Mouse (Mus musculus) hindbrain, embryonic 12.5 days (tissue): ENCODE measurements at regions not wholly inside any gene's neighbourhood (a gene's known extent, or its start where the extent isn't known, plus 50 kb on each side); places are given as distances from the start of the nearest gene placed in this dataset.

ENCODE experiments used
- ATAC-seq: fragments of 200-750 bp; cut with Nextera tagmentation; 2 replicates; pipeline ENCODE4 v1.8.0; 2017; ENCODE audit warnings: moderate TSS enrichment; ENCODE audit not compliant: low FRiP score
- H3K27ac ChIP-seq: fragments of 300-500 bp; sonication (generic); 2 replicates; pipeline ENCODE4 v1.5.1; 2016; ENCODE audit warnings: mild to moderate bottlenecking
- H3K27me3 ChIP-seq: fragments of 300-500 bp; sonication (generic); 2 replicates; pipeline ENCODE4 v1.6.1; 2016; ENCODE audit warnings: mild to moderate bottlenecking
- H3K36me3 ChIP-seq: fragments of 300-500 bp; sonication (generic); 2 replicates; pipeline ENCODE4 v1.6.1; 2016; ENCODE audit warnings: mild to moderate bottlenecking
- H3K4me1 ChIP-seq: fragments of 300-500 bp; sonication (generic); 2 replicates; pipeline ENCODE4 v1.6.1; 2016
- H3K4me2 ChIP-seq: fragments of 300-500 bp; sonication (generic); replicated peaks from 2 replicates; pipeline ENCODE4 v1.6.1; 2016; ENCODE audit warnings: mild to moderate bottlenecking
- H3K4me3 ChIP-seq: fragments of 300-500 bp; sonication (generic); 2 replicates; pipeline ENCODE4 v1.5.1; 2016; ENCODE audit warnings: mild to moderate bottlenecking
- H3K9ac ChIP-seq: fragments of 300-500 bp; sonication (generic); 2 replicates; pipeline ENCODE4 v1.6.1; 2016; ENCODE audit warnings: mild to moderate bottlenecking, moderate library complexity
- H3K9me3 ChIP-seq: fragments of 300-500 bp; sonication (generic); replicated peaks from 2 replicates; pipeline ENCODE4 v1.6.1; 2016; ENCODE audit warnings: mild to moderate bottlenecking
- WGBS: fragments of 180-500 bp; shearing (Covaris S2); methylation state at CpG from one replicate; pipeline ENCODE4 v1.1.7; 2016; 5-methylcytosine and 5-hydroxymethylcytosine counted together

- no peak overlapping the region for H3K4me3 ChIP-seq
- H3K27me3 ChIP-seq, result peaks cover 91% of the 10 kb centered on the region
- H3K4me1 ChIP-seq, result peaks cover 13% of the 10 kb centered on the region
- 2% methylated on average over 23 of the region's 23 CpGs for WGBS
- no peaks in the 10 kb centered on the region for H3K36me3 ChIP-seq
- peak overlapping the region; percentile 36 for H3K4me2 ChIP-seq
- no peak overlapping the region for H3K27ac ChIP-seq
- H3K9me3 ChIP-seq, result no peaks in the 10 kb centered on the region
- ATAC-seq, result peak; percentile 77
- H3K9ac ChIP-seq, result no peak overlapping the region
Measured at GRCm38 (mm10) chr5:101537518-101538380, 127.0 kb downstream of the Nkx6-1 start.

- Histone ChIP-seq H3K4me2 (no peak overlapping the region), H3K9ac (no peak overlapping the region), H3K27me3 (peaks cover 91% of the 10 kb centered on the region), H3K4me3 (no peak overlapping the region), H3K27ac (no peak overlapping the region), H3K36me3 (no peaks in the 10 kb centered on the region), H3K4me1 (peaks cover 13% of the 10 kb centered on the region), H3K9me3 (no peaks in the 10 kb centered on the region)
- WGBS, result 62% methylated on average over 5 of the region's 5 CpGs
- ATAC-seq, result no peak
Measured at GRCm38 (mm10) chr5:101535451-101535850, 129.3 kb downstream of the Nkx6-1 start.

GRCm38 (mm10) chr5:101525346-101525745 is 139.4 kb downstream of the Nkx6-1 start:
- H3K9me3 ChIP-seq, result no peaks in the 10 kb centered on the region
- no peak overlapping the region for H3K4me3 ChIP-seq
- H3K36me3 ChIP-seq, result no peaks in the 10 kb centered on the region
- peaks cover 98% of the 10 kb centered on the region for H3K27me3 ChIP-seq
- no peak overlapping the region for H3K9ac ChIP-seq
- H3K4me1 ChIP-seq, result peaks cover 15% of the 10 kb centered on the region
- WGBS, result 55% methylated on average over 5 of the region's 5 CpGs
- no peak overlapping the region for H3K4me2 ChIP-seq
- H3K27ac ChIP-seq, result no peak overlapping the region
- no peak for ATAC-seq

- no peak overlapping the region for H3K4me3 ChIP-seq
- H3K9ac ChIP-seq, result no peak overlapping the region
- ATAC-seq, result no peak
- no peak overlapping the region for H3K4me2 ChIP-seq
- H3K36me3 ChIP-seq, result no peaks in the 10 kb centered on the region
- H3K27ac ChIP-seq, result no peak overlapping the region
- H3K9me3 ChIP-seq, result no peaks in the 10 kb centered on the region
- H3K4me1 ChIP-seq, result peaks cover 15% of the 10 kb centered on the region
- 5% methylated on average over 4 of the region's 4 CpGs for WGBS
- peaks cover 95% of the 10 kb centered on the region for H3K27me3 ChIP-seq
Measured at GRCm38 (mm10) chr5:101524670-101525069, 140.1 kb downstream of the Nkx6-1 start.

- H3K27ac ChIP-seq, result no peak overlapping the region
- H3K4me1 ChIP-seq, result peaks cover 20% of the 10 kb centered on the region
- no peaks in the 10 kb centered on the region for H3K36me3 ChIP-seq
- H3K9me3 ChIP-seq, result no peaks in the 10 kb centered on the region
- WGBS, result 15% methylated on average over 7 of the region's 7 CpGs
- peak; percentile 83 for ATAC-seq
- H3K4me2 ChIP-seq, result peak overlapping the region; percentile 6; the same call in 1 of the 2 replicates
- peaks cover 95% of the 10 kb centered on the region for H3K27me3 ChIP-seq
- H3K9ac ChIP-seq, result no peak overlapping the region
- H3K4me3 ChIP-seq, result no peak overlapping the region
Measured at GRCm38 (mm10) chr5:101523902-101524301, 140.9 kb downstream of the Nkx6-1 start.

- Histone ChIP-seq H3K27ac (no peak overlapping the region), H3K36me3 (no peaks in the 10 kb centered on the region), H3K9ac (no peak overlapping the region), H3K27me3 (peaks cover 95% of the 10 kb centered on the region), H3K4me2 (peak overlapping the region; percentile 6; the same call in 1 of the 2 replicates), H3K4me1 (peaks cover 20% of the 10 kb centered on the region), H3K4me3 (no peak overlapping the region), H3K9me3 (no peaks in the 10 kb centered on the region)
- WGBS, result 12% methylated on average over 7 of the region's 7 CpGs
- ATAC-seq, result no peak
Measured at GRCm38 (mm10) chr5:101523490-101523889, 141.3 kb downstream of the Nkx6-1 start.

- Histone ChIP-seq H3K36me3 (no peaks in the 10 kb centered on the region), H3K27me3 (peaks cover 91% of the 10 kb centered on the region), H3K4me1 (peaks cover 20% of the 10 kb centered on the region), H3K9me3 (no peaks in the 10 kb centered on the region), H3K4me3 (no peak overlapping the region), H3K4me2 (no peak overlapping the region), H3K9ac (no peak overlapping the region), H3K27ac (no peak overlapping the region)
- peak; percentile 81 for ATAC-seq
- 19% methylated on average over 9 of the region's 9 CpGs for WGBS
Measured at GRCm38 (mm10) chr5:101520935-101521655, 143.7 kb downstream of the Nkx6-1 start.

GRCm38 (mm10) chr5:101518791-101519547 is 145.8 kb downstream of the Nkx6-1 start:
- 29% methylated on average over 14 of the region's 14 CpGs for WGBS

GRCm38 (mm10) chr5:101497698-101498048 is 167.1 kb downstream of the Nkx6-1 start:
- WGBS, result 66% methylated on average over 14 of the region's 14 CpGs
- Histone ChIP-seq H3K4me3 (no peak overlapping the region), H3K36me3 (no peaks in the 10 kb centered on the region), H3K9me3 (no peaks in the 10 kb centered on the region), H3K9ac (no peak overlapping the region), H3K27me3 (peaks cover 39% of the 10 kb centered on the region), H3K4me1 (peaks cover 7% of the 10 kb centered on the region), H3K4me2 (no peak overlapping the region), H3K27ac (no peak overlapping the region)
- no peak for ATAC-seq

More at GRCm38 (mm10) chr5:101518791-101519547, 145.8 kb downstream of the Nkx6-1 start:
- Histone ChIP-seq H3K9ac (no peak overlapping the region), H3K4me3 (no peak overlapping the region), H3K9me3 (no peaks in the 10 kb centered on the region), H3K27me3 (peaks cover 91% of the 10 kb centered on the region), H3K36me3 (no peaks in the 10 kb centered on the region), H3K4me2 (no peak overlapping the region), H3K4me1 (peaks cover 12% of the 10 kb centered on the region), H3K27ac (peak overlapping the region; percentile 44; the same call in 1 of the 2 replicates)
- ATAC-seq, result no peak

GRCm38 (mm10) chr5:101496924-101497697 is 167.7 kb downstream of the Nkx6-1 start:
- H3K9me3 ChIP-seq, result no peaks in the 10 kb centered on the region
- peaks cover 7% of the 10 kb centered on the region for H3K4me1 ChIP-seq
- no peak overlapping the region for H3K9ac ChIP-seq
- H3K4me2 ChIP-seq, result no peak overlapping the region
- H3K36me3 ChIP-seq, result no peaks in the 10 kb centered on the region
- WGBS, result 38% methylated on average over 16 of the region's 16 CpGs
- peaks cover 39% of the 10 kb centered on the region for H3K27me3 ChIP-seq
- ATAC-seq, result peak; percentile 92
- peak overlapping the region; percentile 46 for H3K27ac ChIP-seq
- no peak overlapping the region for H3K4me3 ChIP-seq

- 95% methylated on average over 9 of the region's 9 CpGs for WGBS
- H3K36me3 ChIP-seq, result no peaks in the 10 kb centered on the region
- H3K9ac ChIP-seq, result no peak overlapping the region
- H3K27me3 ChIP-seq, result peaks cover 42% of the 10 kb centered on the region
- no peaks in the 10 kb centered on the region for H3K9me3 ChIP-seq
- no peak overlapping the region for H3K4me3 ChIP-seq
- no peak for ATAC-seq
- no peak overlapping the region for H3K27ac ChIP-seq
- H3K4me1 ChIP-seq, result peaks cover 7% of the 10 kb centered on the region
- H3K4me2 ChIP-seq, result no peak overlapping the region
Measured at GRCm38 (mm10) chr5:101496161-101496560, 168.6 kb downstream of the Nkx6-1 start.
